Mouse (Mus musculus): ENCODE measurements at regions not wholly inside any gene's neighbourhood (a gene's known extent, or its start where the extent isn't known, plus 50 kb on each side); places are given as distances from the start of the nearest gene placed in this dataset.
A peak's percentile ranks its signal among the peaks of the same experiment; 100 is the strongest.
"Not testable (repeated sequence)": the region's sequence is repeated elsewhere in the genome, so short reads cannot be mapped to it uniquely, and the experiment has no call there.

DNA sequence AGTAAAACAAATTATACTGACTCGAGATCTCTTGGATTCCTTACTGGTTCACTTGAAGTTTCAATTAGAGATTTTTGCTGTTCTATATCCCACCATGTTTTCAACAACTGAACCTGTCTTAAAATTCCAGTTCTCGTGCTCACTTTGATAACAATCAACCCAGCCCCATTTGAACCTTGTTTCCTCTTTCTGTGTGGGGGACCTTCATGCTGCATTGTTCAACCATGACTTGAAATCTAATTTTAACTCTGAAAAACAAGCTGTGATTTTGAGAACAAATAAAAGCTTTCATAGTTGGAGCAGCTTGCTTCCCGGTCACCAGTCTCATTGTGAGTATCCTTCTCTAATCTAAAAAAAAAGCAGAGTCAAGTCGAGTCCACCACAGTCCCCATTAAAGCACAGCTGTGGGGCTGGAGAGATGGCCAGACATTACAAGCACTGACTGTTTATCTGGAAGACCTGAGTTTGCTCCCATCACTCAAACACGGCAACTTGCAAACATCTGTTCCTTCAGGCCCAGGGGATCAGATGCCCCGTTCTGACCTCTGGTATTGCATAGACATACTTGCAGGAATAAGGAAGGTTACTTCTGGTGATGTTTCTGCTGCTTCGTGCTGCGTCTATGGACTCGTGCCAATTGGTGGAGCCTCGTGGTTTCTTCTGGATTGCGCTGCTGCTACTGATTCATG, 251.7 kb downstream of the Diras2 start:
- no peak for DNase-seq

DNA sequence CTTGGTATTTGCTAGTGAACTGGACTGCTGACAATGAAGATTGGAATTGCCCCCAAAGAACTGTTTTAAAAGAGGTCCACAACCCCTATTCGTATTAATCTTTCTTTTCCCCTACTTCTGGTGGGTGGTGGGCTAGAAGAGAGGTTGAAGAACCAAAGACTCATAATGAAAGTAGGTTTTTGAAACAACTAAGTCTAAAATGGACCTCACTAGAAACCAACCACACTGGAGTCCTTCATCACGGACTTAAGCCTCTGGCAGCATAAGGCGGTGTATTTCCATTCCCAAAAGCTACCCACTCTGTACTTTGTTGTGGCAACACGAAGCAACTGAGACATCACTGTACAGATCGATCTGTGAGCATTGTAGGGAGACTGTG, 251.1 kb downstream of the Diras2 start:
- no peak for DNase-seq

DNA sequence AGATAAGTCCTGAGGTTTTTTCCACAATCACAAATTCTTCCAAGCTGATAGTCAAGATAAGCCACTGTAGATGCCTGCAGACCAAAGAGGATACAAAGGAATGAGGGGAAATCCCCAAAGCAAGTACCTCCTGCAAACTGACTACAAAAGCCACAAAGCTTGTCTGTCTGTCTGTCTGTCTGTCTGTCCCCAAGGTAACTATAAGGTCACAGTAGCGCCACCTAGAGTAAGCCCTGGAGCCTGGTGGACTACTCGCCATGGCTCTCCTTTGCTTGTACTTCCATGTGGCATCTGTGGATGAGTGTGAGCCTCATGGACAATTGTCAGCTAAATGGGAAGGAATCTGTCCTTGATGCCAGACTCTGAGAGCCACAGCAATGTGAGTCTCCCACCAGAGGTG, 249.8 kb downstream of the Diras2 start:
- DNase-seq = peak; percentile 46

DNA sequence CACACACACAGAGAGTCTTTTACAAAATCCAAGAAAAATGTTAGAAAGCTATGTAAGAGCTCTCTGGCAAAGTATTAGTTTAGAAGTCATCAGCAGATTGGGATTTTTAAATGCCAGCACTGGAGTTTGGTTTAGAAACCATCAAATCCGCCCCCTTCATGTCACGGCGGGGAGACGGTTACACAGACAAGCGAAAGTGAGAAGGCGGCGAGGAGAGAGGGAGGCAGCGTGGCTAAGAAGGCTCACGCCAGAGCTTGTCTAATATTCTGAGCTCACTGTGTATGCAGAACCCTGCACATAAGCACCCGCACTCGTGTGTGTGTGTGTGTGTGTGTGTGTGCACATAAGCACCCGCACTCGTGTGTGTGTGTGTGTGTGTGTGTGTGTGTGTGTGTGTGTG, 248.6 kb downstream of the Diras2 start:
- no peak for DNase-seq

DNA sequence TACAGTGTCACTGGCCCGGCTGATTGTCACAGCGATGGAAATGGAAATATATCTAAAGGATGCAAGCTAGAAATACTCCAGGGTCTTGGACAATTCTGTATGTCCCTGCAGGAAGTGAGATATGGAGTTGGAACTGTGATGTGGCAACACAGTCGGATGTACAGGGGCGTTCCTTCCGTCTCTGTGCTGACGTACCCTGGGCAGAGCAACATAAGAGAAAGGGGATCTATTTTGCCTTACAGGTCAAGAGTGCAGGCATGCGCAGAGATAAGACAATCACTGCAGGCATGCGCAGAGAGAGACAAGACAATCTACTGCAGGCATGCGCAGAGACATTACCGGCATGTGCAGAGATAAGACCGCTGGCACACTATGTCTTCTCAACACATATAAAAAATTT, 247.6 kb downstream of the Diras2 start:
- no peak for DNase-seq

DNA sequence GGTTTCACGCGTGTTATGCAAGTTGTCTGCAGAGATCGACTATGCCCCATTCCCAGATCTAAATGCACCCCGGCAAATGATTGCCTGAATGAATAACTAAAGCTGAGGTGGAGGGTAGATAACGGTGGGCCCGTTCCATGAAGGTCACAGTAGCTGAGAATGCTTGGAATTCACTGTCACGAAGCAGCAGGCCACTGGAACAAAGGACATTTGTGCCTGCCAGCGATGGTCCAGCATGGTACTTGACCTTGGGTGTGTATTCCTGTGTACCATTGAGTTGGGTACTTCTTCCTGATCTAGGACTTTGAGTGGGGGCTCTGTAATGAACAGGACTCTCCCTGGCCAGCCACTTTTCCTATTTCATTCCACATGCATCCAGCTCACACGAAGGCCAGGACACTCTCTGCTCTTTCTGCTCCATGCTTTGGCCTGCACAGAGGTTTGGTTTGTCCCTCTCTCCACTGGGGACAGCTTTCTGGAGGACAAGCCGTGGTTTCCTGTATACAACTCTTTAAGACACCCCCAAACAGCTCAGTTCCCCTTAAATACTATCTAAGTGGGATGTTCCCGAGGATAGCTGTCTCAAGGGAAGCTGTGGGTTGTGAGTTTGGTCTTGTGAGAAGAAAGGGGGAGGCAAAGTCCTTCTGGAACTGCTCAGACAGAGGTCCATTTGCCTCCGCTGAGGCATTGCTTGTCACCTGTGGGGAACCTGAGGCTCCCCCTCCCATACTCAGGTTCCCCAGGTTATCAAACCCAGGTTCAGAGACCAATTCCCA, 246.9 kb downstream of the Diras2 start:
- DNase-seq = no peak

DNA sequence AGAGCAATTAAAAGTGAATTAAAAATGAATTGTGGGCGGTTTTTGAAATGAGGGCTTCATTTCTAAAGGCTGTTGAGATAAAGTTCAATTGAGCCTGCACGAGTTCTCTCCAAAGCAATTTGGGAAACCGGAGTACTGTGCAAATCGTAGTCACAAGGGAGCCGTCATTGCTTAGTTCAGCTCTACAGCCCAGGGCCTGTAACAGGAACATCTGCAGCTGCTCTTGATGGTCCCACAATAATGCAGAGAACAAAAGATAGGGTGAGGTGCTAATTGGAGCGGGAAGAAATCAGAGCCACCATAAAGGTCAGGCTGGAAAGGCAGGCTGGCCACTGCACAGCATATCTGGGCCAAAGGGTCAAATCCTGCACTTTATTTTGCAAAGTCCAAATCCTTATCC, 242.7 kb downstream of the Diras2 start:
- DNase-seq = no peak

DNA sequence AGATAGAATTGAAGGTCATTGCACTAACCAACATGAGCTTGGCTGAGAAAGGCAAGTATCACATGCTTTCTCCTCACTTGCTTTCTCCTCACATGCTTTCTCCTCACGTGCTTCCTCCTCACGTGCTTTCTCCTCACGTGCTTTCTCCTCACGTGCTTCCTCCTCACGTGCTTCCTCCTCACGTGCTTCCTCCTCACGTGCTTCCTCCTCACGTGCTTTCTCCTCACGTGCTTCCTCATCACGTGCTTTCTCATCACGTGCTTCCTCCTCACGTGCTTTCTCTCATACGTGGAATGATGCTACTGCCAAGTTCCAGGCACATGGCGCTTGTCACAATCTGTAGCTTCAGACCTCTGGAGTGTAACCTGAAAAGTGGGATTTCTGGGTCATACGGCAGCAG, 235.2 kb downstream of the Diras2 start:
- DNase-seq = no peak

DNA sequence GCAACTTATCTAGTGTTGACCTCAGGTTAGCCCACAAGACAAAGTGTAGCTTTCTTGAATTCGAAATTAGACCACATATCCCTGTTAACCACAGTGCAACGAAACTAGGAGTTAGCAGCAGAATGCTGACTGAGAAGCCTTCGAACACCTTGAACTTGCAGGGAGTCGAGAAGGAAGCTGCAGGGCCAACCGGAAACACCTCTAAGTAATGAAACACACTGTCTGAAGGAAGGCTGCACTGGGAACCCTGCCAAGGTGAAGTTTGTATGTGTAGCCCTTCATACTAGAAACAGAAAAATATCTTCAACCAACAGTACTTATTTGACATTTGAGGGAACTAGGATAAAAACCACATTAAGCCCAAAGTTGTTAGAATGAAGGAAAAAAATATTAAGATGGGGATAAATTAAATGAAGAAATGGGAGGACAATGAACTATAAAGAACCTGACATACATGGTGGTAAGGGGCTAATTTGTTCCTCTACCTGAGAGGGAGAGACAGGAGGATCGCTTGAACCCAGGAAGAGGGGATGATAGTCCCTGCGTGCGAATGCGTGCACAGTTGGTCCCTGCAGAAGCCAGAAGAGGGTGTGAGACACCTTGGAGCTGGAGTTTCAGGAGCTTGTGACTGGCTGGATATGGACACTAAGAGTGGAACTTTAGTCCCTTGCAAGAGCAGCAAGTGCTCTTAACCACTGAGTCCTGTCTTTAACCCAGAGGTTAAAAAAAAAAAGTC, 234.4 kb downstream of the Diras2 start:
- DNase-seq = no peak

DNA sequence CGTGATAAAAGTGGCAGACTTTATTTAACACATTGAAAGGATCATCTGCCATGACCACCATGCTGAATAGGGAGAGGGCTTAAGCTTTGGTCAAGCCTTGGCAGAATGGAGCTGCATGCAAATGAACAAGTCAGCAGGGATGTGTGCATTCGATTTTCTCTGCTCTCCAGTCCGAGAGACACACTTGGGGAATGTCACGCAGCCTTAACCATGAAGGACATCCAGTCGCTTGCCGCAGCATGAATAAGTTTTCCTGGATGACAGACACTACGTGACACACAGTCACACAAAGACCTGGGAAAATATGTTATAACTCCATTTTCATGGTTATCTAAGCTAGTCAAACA, 233.8 kb downstream of the Diras2 start:
- no peak for DNase-seq

DNA sequence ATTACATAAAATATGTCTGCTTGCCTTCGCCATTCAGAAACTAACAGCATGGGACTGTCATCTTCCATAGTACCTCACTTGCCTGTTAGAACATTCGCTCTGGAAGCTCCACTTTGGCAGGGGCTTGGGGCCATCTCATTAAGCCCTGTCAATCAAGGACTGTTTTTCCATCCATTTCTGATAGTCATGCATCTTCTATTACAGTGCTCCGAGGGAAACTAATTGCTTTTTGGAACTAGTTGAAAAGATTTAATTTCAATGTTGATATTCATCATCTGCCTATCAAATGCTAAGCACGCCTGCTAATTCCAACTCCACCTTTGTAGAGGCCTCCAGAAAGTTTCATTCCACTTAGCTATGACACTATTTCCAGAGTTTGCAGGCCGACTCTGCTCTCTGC, 232.7 kb downstream of the Diras2 start:
- DNase-seq = no peak

DNA sequence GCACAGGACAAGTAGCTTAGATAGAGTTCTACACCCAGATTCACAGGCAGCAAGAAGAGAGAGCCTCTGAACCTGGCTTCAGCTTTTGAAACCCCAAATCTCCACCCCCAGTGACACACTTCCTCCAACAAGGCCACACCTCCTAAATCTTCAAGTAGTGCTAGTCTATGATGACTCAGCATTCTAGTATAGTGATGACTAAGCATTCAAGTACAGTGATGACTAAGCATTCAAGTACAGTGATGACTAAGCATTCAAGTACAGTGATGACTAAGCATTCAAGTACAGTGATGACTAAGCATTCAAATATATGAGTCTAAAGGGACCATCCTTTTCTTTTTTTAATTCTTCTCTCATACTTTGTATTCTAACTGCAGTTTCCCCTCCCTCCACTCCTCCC, 225.8 kb downstream of the Diras2 start:
- not testable (repeated sequence) for DNase-seq

DNA sequence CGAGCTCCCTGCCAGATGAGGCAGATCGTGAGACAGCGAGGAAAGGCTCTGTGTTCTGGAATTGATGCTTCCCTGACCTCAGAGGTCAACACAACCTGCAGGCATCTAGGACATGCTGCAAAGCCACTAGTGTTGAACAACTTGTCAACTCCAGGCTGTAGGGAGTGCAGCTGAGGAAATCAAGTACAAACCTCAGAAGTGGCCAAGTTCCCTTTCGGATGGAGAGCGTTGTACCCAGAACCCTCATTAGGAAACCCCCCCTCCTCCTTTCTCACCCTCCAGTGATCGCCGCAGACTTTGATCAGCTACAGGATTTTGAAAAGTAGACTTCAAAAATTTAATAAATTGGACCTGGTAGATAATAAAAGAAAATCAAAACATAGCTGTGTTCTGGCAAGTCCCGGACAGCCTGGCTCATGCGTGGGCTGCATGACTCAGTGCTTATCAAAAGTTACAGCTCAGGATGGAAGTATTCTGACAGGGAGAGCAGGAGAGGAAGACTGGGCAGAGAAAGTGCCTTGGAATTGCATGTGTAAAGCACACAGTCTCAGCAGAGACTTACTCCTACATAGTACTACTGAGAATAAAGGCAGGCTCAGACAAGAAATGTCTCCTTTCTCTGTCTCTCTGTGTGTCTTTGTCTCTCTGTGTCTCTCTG, 224.2 kb downstream of the Diras2 start:
- no peak for DNase-seq

DNA sequence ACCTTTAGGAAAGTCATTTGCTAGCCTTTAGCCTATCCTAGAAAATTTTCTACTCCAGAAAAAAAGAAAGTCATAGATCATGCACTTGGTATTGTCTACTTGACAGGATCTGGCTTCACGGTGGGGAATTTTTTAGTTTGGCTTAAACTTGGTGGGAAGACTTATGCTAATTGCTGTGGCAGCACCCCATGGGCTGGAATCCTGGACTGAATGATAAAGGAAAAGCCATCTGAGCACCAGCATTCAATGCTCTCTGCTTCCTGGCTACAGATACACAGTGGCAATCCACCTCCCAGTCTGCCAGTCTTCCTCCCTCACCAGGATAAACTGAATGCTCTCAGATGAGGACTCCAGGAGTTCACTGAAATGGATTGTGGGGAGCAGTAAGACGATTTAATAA, 220.1 kb downstream of the Diras2 start:
- no peak for DNase-seq

DNA sequence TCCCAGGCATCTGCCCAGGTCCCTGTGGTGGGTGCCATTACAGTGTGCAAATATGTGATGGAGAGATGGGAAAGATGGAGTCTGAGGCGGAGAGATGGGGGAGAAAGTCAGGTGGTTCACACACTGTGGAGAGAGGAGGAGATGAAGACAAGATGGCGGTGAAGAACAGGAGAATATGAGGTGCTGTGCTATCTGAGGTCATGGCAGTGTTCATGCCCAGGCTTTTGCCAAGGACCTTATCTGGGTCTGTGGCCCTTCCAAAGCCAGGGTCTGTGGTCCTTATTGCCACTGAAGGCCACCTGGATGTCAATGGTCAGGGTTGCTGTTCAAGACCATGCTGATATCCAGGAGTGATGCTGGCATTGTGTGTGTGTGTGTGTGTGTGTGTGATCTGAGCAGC, 212.8 kb downstream of the Diras2 start:
- no peak for DNase-seq

DNA sequence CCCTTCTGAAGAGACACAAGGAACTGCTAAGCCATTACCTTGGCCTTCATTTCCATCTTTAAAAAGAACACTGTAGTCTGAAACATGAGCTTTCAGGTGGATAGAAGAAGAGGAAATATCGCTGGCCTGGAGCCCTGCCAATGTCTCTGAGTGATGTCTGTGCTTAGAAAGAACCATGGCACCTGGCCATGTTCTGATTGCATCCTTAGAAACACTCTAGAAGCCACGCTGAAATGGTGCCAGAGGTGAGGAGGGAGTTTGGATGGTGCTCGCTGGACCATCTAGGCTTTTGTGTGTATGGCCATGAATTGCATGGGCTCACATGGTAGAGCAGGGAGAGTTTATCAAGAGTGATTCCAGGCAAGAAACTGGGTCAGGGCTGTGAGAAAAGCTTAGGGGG, 207.4 kb downstream of the Diras2 start:
- no peak for DNase-seq

DNA sequence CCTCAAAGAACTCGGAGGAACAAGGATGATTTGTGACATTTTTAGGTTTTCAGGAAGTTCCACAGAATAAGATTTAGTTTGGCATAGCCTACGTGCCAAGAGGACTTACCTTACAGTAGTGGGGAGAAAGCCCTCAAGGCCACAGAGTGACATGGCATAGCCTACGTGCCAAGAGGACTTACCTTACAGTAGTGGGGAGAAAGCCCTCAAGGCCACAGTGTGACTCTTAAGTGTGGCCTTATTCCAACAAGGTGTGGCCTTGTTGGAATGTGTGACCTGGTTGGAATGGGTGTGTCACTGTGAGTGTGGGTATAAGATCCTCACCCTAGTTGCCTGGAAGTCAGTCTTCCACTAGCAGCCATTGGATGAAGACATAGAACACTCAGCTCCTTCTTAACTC, 206.7 kb downstream of the Diras2 start:
- not testable (repeated sequence) for DNase-seq

DNA sequence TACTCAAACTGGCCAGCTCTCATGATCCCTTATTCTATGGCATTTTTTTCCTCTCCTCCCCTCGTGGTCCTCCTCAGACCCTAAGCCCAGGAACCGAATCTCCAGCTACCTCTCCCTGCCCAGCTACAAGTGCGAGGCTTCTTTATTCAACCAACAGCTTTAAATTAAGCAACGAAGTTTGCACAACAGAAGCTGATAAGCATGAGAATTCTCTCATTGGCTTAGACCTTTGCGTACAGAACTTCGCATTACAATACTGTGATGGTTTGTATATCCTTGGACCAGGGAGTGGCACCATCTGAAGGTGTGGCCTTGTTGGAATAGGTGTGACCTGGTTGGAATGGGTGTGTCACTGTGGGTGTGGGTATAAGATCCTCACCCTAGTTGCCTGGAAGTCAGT, 205.4 kb downstream of the Diras2 start:
- not testable (repeated sequence) for DNase-seq

DNA sequence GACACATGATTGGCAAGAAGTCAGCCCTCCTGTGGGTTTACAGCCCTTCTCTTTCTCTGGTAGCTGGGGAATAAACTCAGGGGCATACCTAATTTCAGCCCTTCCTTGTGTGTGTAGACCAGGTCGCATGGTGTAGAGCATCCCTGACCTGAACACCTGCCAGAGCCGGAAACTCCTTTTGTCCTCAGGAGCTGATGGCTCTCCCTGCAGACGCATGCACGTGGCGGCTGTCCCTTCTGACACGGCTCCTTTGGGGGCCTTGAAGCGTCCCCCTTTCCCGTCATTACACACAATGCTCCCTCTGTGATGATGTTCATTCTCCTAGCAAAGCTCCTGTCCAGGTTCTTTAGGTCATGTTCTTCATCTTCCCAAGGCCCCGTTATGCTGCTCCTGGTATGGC, 203.3 kb downstream of the Diras2 start:
- no peak for DNase-seq

DNA sequence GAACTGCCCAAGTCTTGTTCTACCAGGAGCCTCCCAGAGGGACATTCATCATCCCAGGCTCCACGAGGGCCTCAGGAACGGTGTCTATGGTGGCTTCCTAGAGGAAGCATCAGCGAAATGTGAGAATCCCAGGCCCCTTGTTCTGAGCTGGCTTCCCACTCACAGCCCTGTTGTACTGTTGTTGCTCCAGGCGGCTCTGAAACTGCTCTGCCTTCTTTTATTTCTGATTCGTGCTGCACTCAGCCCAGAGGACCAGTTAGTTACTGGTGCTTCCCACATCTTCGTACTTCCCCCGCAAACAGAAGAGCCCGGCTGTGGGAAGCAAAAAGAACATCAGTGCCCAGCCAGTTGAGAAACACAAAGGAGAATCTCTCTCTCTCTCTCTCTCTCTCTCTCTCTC, 202.3 kb downstream of the Diras2 start:
- no peak for DNase-seq

DNA sequence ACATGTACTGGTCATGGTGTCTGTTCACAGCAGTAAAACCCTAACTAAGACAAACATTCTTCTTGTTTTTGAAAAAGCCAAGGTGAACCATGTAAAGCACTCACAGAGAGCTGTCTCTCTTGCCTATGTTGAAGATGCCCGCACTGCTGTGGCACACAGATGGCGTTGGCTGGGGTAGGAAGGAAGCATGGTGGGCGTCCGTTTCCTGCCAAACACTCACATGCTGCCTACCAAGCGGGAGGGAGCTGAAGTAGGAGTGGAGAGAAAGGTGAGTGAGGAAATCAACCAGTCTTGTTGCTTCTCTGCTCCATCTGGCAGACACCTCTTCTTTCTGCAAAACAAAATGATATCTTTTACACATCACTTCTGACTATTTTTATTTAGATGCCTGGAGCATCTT, 200.0 kb downstream of the Diras2 start:
- DNase-seq = peak; percentile 69

DNA sequence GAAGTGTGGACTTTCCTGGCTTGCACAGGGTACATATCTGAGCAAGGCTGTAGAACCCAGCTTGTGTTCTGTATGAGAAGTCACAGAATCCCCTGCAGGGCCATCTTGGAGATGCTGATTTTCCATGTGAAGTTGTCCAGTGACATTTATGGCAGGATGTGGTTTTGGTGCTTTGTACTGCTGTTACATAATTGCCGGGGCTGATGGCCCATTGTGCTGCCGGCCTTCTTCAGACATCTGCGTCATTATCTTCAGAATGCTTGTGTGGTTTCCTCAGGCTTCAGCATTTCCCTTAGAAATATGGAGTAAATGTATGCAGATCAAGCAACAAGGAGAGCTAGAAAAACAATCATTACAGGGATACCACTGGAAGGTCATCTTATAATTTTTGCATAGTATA, 196.1 kb downstream of the Diras2 start:
- no peak for DNase-seq

DNA sequence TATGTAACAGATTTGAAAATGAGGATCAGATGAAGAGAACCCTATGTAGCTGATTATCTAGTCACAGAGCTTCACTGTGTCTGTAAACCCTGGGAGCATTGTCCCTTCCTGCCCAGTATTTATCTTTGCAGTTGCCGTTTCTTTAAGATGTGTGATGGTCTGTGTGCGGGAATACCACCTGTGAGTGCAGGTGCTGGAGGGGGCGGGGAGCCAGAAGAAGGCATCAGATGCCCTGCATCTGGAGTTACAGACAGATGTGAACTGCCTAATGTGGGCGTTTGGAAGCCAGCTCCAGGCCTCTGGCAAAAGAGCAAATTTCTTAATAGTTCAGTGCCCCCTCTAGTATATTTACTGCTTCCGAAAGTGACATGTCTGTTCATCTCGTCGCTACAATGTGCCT, 193.1 kb downstream of the Diras2 start:
- DNase-seq = peak; percentile 62

DNA sequence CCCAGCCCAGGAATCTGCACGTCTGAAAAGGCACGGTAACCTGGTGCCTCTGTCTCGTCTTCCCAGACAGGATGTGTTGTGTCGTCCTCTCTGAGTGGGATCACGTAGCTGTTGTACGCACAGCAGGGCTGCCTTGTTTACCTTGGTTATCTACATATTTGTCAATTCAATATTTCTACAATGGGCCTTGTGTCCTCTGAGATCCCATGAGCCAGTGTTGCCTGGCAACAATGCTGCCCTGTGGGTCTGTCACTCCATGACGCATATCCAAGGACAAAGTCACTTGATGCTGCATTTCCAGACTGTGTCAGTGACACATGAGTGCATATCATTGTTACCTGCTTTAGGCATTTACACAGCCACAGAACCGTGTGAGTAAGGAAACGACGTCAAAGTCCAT, 191.9 kb downstream of the Diras2 start:
- DNase-seq = no peak

All from thymus, postnatal 4 days (tissue).